Mouse (Mus musculus): ENCODE results near the gene Pdcl2.

Gene Pdcl2

GRCm38 (mm10) chr5:76304452-76305341 is 26.3 kb downstream of the Pdcl2 start, which contains the start of gene Clock:
Gene Clock, minus strand, starts transcription at chr5:76304792.
- in situ Hi-C loops (cut with MboI; ENCODE audit: low pct_unique_long_range_greater_than_20kb in 1 of 2, low sequenced_read_pairs in 2 of 2, unreplicated experiment in 1 of 2) = no loop called here

GRCm38 (mm10) chr5:76303745-76304451 is 27.1 kb downstream of the Pdcl2 start:
- in situ Hi-C loops (cut with MboI; ENCODE audit: low pct_unique_long_range_greater_than_20kb in 1 of 2, low sequenced_read_pairs in 2 of 2, unreplicated experiment in 1 of 2) = no loop called here

- in situ Hi-C loops (cut with MboI; ENCODE audit: low pct_unique_long_range_greater_than_20kb in 1 of 2, low sequenced_read_pairs in 2 of 2, unreplicated experiment in 1 of 2) = no loop called here
These were observed 27.6 kb downstream of the Pdcl2 start for GRCm38 (mm10) chr5:76303379-76303744.

- in situ Hi-C loops (cut with MboI; ENCODE audit: low pct_unique_long_range_greater_than_20kb in 1 of 2, low sequenced_read_pairs in 2 of 2, unreplicated experiment in 1 of 2) = no loop called here
These were observed 28.9 kb downstream of the Pdcl2 start for GRCm38 (mm10) chr5:76302009-76302408.

- in situ Hi-C loops (cut with MboI; ENCODE audit: low pct_unique_long_range_greater_than_20kb in 1 of 2, low sequenced_read_pairs in 2 of 2, unreplicated experiment in 1 of 2) = no loop called here
These were observed 41.7 kb downstream of the Pdcl2 start for GRCm38 (mm10) chr5:76289234-76289691.

GRCm38 (mm10) chr5:76288256-76288655 is 42.7 kb downstream of the Pdcl2 start:
- in situ Hi-C loops (cut with MboI; ENCODE audit: low pct_unique_long_range_greater_than_20kb in 1 of 2, low sequenced_read_pairs in 2 of 2, unreplicated experiment in 1 of 2) = no loop called here

- in situ Hi-C loops (cut with MboI; ENCODE audit: low pct_unique_long_range_greater_than_20kb in 1 of 2, low sequenced_read_pairs in 2 of 2, unreplicated experiment in 1 of 2) = no loop called here
These were observed 43.9 kb downstream of the Pdcl2 start for GRCm38 (mm10) chr5:76287062-76287461.

- in situ Hi-C loops (cut with MboI; ENCODE audit: low pct_unique_long_range_greater_than_20kb in 1 of 2, low sequenced_read_pairs in 2 of 2, unreplicated experiment in 1 of 2) = no loop called here
These were observed 45.3 kb downstream of the Pdcl2 start for GRCm38 (mm10) chr5:76285699-76286098.

- in situ Hi-C loops (cut with MboI; ENCODE audit: low pct_unique_long_range_greater_than_20kb in 1 of 2, low sequenced_read_pairs in 2 of 2, unreplicated experiment in 1 of 2) = no loop called here
These were observed 47.1 kb downstream of the Pdcl2 start for GRCm38 (mm10) chr5:76283890-76284289.

- in situ Hi-C loops (cut with MboI; ENCODE audit: low pct_unique_long_range_greater_than_20kb in 1 of 2, low sequenced_read_pairs in 2 of 2, unreplicated experiment in 1 of 2) = no loop called here
These were observed 56.0 kb downstream of the Pdcl2 start for GRCm38 (mm10) chr5:76274977-76275376.

Measured in mouse embryonic stem cell (cell line).